Mouse (Mus musculus) retina, adult 2 months (tissue): ENCODE results near the gene Hnrnpdl.

ENCODE experiments used
- DNase-seq: peaks from one replicate; pipeline ENCODE4 v3.0.0-alpha.2; 2012; ENCODE audit warnings: low read depth, low spot score

The Hnrnpdl gene

GRCm38 (mm10) chr5:100039602-100040142, at the start of gene Hnrnpdl, which contains the start of gene Enoph1:
Gene Hnrnpdl, minus strand, starts transcription at chr5:100039664.
Gene Enoph1, plus strand, starts transcription at chr5:100039985.
- peak; percentile 82 for DNase-seq

- no peak for DNase-seq
Measured at GRCm38 (mm10) chr5:100085097-100085496, 45.6 kb upstream of the Hnrnpdl start.

- DNase-seq: no peak
Measured at GRCm38 (mm10) chr5:100083953-100084562, 44.6 kb upstream of the Hnrnpdl start.

- DNase-seq: no peak
Measured at GRCm38 (mm10) chr5:100082006-100082405, 42.5 kb upstream of the Hnrnpdl start.

- DNase-seq: no peak
Measured at GRCm38 (mm10) chr5:100079931-100080275, 40.4 kb upstream of the Hnrnpdl start.

- no peak for DNase-seq
Measured at GRCm38 (mm10) chr5:100079040-100079930, 39.8 kb upstream of the Hnrnpdl start.

GRCm38 (mm10) chr5:100074571-100074970, 35.1 kb upstream of the Hnrnpdl start:
- DNase-seq: no peak

GRCm38 (mm10) chr5:100072557-100072956, 33.1 kb upstream of the Hnrnpdl start:
- DNase-seq: no peak

GRCm38 (mm10) chr5:100071541-100071940, 32.1 kb upstream of the Hnrnpdl start:
- DNase-seq: no peak

- DNase-seq: peak; percentile 69
Measured at GRCm38 (mm10) chr5:100070255-100070654, 30.8 kb upstream of the Hnrnpdl start.

- no peak for DNase-seq
Measured at GRCm38 (mm10) chr5:100069526-100069925, 30.1 kb upstream of the Hnrnpdl start.

- no peak for DNase-seq
Measured at GRCm38 (mm10) chr5:100067579-100067978, 28.1 kb upstream of the Hnrnpdl start.

- no peak for DNase-seq
Measured at GRCm38 (mm10) chr5:100060876-100061275, 21.4 kb upstream of the Hnrnpdl start.

- DNase-seq: no peak
Measured at GRCm38 (mm10) chr5:100059326-100059725, 19.9 kb upstream of the Hnrnpdl start.

- DNase-seq: no peak
Measured at GRCm38 (mm10) chr5:100058729-100059128, 19.3 kb upstream of the Hnrnpdl start.

GRCm38 (mm10) chr5:100057461-100058209, 18.2 kb upstream of the Hnrnpdl start:
- DNase-seq: no peak

- DNase-seq: no peak
Measured at GRCm38 (mm10) chr5:100055866-100056369, 16.5 kb upstream of the Hnrnpdl start.

- no peak for DNase-seq
Measured at GRCm38 (mm10) chr5:100054807-100055547, 15.5 kb upstream of the Hnrnpdl start.

GRCm38 (mm10) chr5:100052728-100053127, 13.3 kb upstream of the Hnrnpdl start:
- no peak for DNase-seq

GRCm38 (mm10) chr5:100049904-100050303, 10.4 kb upstream of the Hnrnpdl start:
- no peak for DNase-seq

- no peak for DNase-seq
Measured at GRCm38 (mm10) chr5:100047871-100048270, 8.4 kb upstream of the Hnrnpdl start.
